Mouse (Mus musculus) liver, embryonic 12.5 days (tissue): ENCODE results near the gene Xdh. TPM values are rescaled to one million over a fixed set of nuclear protein-coding genes. Genes with fewer than 3 reads are reported as not detected.

Source experiments
- ATAC-seq: fragments of 200-750 bp; cut with Nextera tagmentation; 2 replicates; pipeline ENCODE4 v1.8.0; 2017; ENCODE audit warnings: moderate number of reproducible peaks, mild to moderate bottlenecking, moderate library complexity
- H3K27ac ChIP-seq: fragments of 300-500 bp; sonication (generic); 2 replicates; pipeline ENCODE4 v1.5.1; 2016; ENCODE audit warnings: mild to moderate bottlenecking
- H3K27me3 ChIP-seq: fragments of 300-500 bp; sonication (generic); replicated peaks from 2 replicates; pipeline ENCODE4 v1.6.1; 2016; ENCODE audit warnings: mild to moderate bottlenecking, moderate library complexity
- H3K36me3 ChIP-seq: fragments of 300-500 bp; sonication (generic); 2 replicates; pipeline ENCODE4 v1.6.1; 2016; ENCODE audit warnings: mild to moderate bottlenecking, moderate library complexity
- H3K4me1 ChIP-seq: fragments of 300-500 bp; sonication (generic); 2 replicates; pipeline ENCODE4 v1.6.1; 2016
- H3K4me2 ChIP-seq: fragments of 300-500 bp; sonication (generic); 2 replicates; pipeline ENCODE4 v1.6.1; 2016; ENCODE audit warnings: mild to moderate bottlenecking, moderate library complexity
- H3K4me3 ChIP-seq: fragments of 300-500 bp; sonication (generic); 2 replicates; pipeline ENCODE4 v1.5.1; 2016; ENCODE audit warnings: mild to moderate bottlenecking, moderate library complexity
- H3K9ac ChIP-seq: fragments of 300-500 bp; sonication (generic); 2 replicates; pipeline ENCODE4 v1.6.1; 2016; ENCODE audit warnings: mild to moderate bottlenecking, moderate library complexity
- H3K9me3 ChIP-seq: fragments of 300-500 bp; sonication (generic); replicated peaks from 2 replicates; pipeline ENCODE4 v1.6.1; 2016; ENCODE audit warnings: mild to moderate bottlenecking, moderate library complexity
- WGBS: fragments of 180-500 bp; shearing (Covaris S2); methylation state at CpG from one replicate; pipeline ENCODE4 v1.1.7; 2016; ENCODE audit not compliant: insufficient replicate concordance; 5-methylcytosine and 5-hydroxymethylcytosine counted together
- polyA plus RNA-seq: library from polyadenylated mRNA; unstranded; fragments of >200 nt; fragmentation: Nextera tagmentation; extraction: Ambion mirVana; gene quantifications from 2 replicates; pipeline ENCODE4 v1.2.1, GENCODE M21; 2016

Xdh gene
- polyA plus RNA-seq, 1 experiment from 2014 or later = 0.35 TPM

DNA sequence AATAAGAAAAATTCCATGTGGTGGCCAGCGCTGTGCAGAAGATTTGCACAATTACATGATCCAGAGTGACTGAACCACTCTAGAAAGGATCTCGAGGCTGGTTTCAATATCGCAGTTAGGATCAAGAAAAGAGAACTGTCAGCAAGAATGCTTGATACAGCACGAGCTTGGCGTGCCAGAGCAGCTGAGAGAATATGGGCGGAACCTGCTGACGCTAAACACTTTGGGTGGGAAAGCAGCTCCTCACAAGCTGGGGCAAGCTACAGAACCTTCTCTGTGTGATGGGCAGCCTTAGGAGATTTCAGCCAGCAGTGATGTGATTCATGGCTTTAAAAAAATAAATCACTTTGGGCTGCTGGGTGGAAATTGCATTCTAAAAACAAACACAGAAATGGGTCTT lies 12.9 kb downstream of the Xdh start:
- Histone ChIP-seq H3K36me3 (no peaks in the 10 kb centered on the region), H3K27me3 (no peaks in the 10 kb centered on the region), H3K4me1 (no peaks in the 10 kb centered on the region), H3K4me2 (no peak overlapping the region), H3K27ac (no peak overlapping the region), H3K9me3 (no peaks in the 10 kb centered on the region), H3K4me3 (no peak overlapping the region), H3K9ac (no peak overlapping the region)
- no peak for ATAC-seq
- 71% methylated on average over 7 of the region's 7 CpGs for WGBS

GRCm38 (mm10) chr17:73935163-73935562 lies 14.8 kb downstream of the Xdh start:
- no peaks in the 10 kb centered on the region for H3K36me3 ChIP-seq
- H3K4me2 ChIP-seq = no peak overlapping the region
- H3K4me3 ChIP-seq = no peak overlapping the region
- no peaks in the 10 kb centered on the region for H3K4me1 ChIP-seq
- H3K9ac ChIP-seq = no peak overlapping the region
- no peak for ATAC-seq
- 60% methylated on average over 4 of the region's 4 CpGs for WGBS
- no peaks in the 10 kb centered on the region for H3K27me3 ChIP-seq
- no peaks in the 10 kb centered on the region for H3K9me3 ChIP-seq
- no peak overlapping the region for H3K27ac ChIP-seq

DNA sequence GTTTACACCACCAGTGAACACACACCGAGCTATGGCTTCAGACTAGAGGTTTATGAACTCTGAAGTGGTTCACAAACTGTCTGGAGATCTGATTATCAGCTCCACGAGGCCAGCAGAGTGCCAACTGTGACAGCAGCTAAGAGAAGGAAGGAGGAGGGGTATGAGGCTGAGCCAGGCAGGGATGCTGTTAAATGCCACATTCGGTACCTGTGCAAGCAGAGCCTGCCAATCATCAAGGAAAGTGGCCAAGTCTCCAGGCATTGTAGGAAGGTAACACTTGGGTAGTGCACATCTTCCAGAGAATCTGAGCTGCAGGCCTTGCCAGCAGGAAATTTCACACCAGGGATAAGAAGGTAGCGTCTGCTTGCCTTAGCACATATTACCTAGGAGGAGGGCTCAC lies 15.7 kb downstream of the Xdh start:
- no peak overlapping the region for H3K4me2 ChIP-seq
- H3K27me3 ChIP-seq = no peaks in the 10 kb centered on the region
- H3K4me1 ChIP-seq = no peaks in the 10 kb centered on the region
- H3K9ac ChIP-seq = no peak overlapping the region
- no peak overlapping the region for H3K27ac ChIP-seq
- no peak overlapping the region for H3K4me3 ChIP-seq
- WGBS = 56% methylated on average over 4 of the region's 4 CpGs
- H3K9me3 ChIP-seq = no peaks in the 10 kb centered on the region
- H3K36me3 ChIP-seq = no peaks in the 10 kb centered on the region
- no peak for ATAC-seq

GRCm38 (mm10) chr17:73933616-73934015 lies 16.4 kb downstream of the Xdh start:
- 62% methylated on average over 4 of the region's 4 CpGs for WGBS
- no peak overlapping the region for H3K9ac ChIP-seq
- no peaks in the 10 kb centered on the region for H3K4me1 ChIP-seq
- no peak overlapping the region for H3K4me3 ChIP-seq
- no peak overlapping the region for H3K27ac ChIP-seq
- no peak overlapping the region for H3K4me2 ChIP-seq
- H3K36me3 ChIP-seq = no peaks in the 10 kb centered on the region
- no peaks in the 10 kb centered on the region for H3K9me3 ChIP-seq
- ATAC-seq = no peak
- H3K27me3 ChIP-seq = no peaks in the 10 kb centered on the region

DNA sequence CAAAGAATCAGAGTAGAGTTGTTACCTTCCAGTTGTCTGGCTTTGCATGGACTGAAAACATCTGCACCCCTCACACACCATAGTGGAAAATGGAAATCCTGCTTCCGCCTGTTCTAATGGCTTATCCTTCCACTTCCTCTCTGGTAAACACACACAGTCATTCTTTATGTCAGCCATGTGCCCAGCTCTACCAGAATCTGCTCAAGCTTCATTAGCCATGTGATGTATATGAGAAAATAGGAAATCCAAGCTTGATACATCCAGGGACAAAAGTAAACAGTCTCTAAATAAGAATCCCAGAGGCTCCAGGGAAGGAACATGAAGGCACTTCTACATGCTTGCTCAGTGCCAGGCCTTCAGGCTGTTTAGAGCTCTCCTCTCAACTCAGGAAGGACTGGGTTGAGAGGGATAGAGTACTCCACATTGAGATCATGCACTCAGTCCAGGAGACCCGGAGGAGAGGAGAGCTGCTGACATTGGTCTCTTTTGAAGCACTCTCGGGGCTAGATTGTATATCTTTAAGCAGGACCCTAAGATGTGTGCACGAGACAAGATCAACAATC lies 17.4 kb downstream of the Xdh start:
- no peak overlapping the region for H3K9ac ChIP-seq
- no peaks in the 10 kb centered on the region for H3K9me3 ChIP-seq
- H3K4me1 ChIP-seq = no peaks in the 10 kb centered on the region
- H3K36me3 ChIP-seq = no peaks in the 10 kb centered on the region
- H3K27ac ChIP-seq = no peak overlapping the region
- no peak overlapping the region for H3K4me3 ChIP-seq
- no peak for ATAC-seq
- H3K4me2 ChIP-seq = no peak overlapping the region
- H3K27me3 ChIP-seq = no peaks in the 10 kb centered on the region
- WGBS = 59% methylated on average over 4 of the region's 4 CpGs

GRCm38 (mm10) chr17:73919520-73919919 lies 30.5 kb downstream of the Xdh start:
- no peaks in the 10 kb centered on the region for H3K4me1 ChIP-seq
- H3K27me3 ChIP-seq = no peaks in the 10 kb centered on the region
- H3K36me3 ChIP-seq = no peaks in the 10 kb centered on the region
- H3K4me2 ChIP-seq = no peak overlapping the region
- no peak overlapping the region for H3K27ac ChIP-seq
- WGBS = 71% methylated on average over 8 of the region's 8 CpGs
- H3K4me3 ChIP-seq = no peak overlapping the region
- ATAC-seq = no peak
- no peak overlapping the region for H3K9ac ChIP-seq
- no peaks in the 10 kb centered on the region for H3K9me3 ChIP-seq

DNA sequence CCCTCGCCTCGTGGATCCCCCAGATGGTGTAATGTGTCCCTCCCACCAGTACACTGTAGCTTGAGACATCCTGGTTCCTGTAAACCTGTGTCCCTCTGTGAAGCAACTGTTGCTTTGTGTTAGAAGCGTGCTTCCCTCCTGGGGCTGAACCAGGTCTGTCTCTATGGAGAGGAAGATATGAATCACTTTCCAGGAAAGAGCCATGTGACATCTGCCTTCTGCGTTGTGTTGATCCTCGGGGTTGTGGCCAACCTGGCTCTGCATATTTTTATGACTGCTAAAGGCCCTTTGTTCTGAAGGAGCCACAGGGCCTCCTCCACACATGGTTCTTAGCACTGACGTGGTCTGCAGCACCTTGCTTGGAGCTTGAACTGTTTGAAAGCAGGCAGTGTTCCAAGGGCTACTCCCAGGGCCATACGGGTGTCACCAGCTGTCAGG lies 31.0 kb downstream of the Xdh start:
- 51% methylated on average over 7 of the region's 7 CpGs for WGBS
- Histone ChIP-seq H3K4me1 (no peaks in the 10 kb centered on the region), H3K9me3 (no peaks in the 10 kb centered on the region), H3K36me3 (no peaks in the 10 kb centered on the region), H3K4me3 (no peak overlapping the region), H3K4me2 (no peak overlapping the region), H3K9ac (no peak overlapping the region), H3K27me3 (no peaks in the 10 kb centered on the region), H3K27ac (no peak overlapping the region)
- no peak for ATAC-seq

DNA sequence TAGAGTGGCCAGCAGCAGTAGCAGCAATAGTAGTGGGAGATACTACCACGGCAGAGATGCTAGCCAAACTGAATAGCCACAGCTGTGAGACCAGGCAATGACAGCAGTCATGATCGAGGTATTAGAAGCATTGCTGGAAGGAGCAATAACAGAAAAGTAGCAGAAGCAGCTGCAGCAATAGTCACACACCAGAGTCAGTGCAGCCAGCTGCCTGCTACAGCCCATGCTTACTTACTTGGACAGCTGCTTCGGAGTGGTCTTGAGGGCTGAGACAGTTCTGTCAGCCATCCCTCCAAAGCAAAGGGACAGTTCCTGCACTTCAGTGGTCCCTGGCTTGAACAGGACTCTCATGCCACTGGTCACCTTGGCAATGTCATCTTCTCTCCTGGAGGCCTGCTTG lies 31.9 kb downstream of the Xdh start:
- Histone ChIP-seq H3K4me2 (no peak overlapping the region), H3K9me3 (no peaks in the 10 kb centered on the region), H3K4me1 (no peaks in the 10 kb centered on the region), H3K27ac (no peak overlapping the region), H3K4me3 (no peak overlapping the region), H3K36me3 (no peaks in the 10 kb centered on the region), H3K9ac (no peak overlapping the region), H3K27me3 (no peaks in the 10 kb centered on the region)
- WGBS = 72% methylated on average over 3 of the region's 3 CpGs
- ATAC-seq = no peak

- no peaks in the 10 kb centered on the region for H3K9me3 ChIP-seq
- ATAC-seq = no peak
- H3K4me3 ChIP-seq = no peak overlapping the region
- H3K27ac ChIP-seq = no peak overlapping the region
- WGBS = 69% methylated on average over 5 of the region's 5 CpGs
- H3K27me3 ChIP-seq = no peaks in the 10 kb centered on the region
- H3K4me2 ChIP-seq = no peak overlapping the region
- H3K36me3 ChIP-seq = no peaks in the 10 kb centered on the region
- H3K9ac ChIP-seq = no peak overlapping the region
- no peaks in the 10 kb centered on the region for H3K4me1 ChIP-seq
These were observed 32.3 kb downstream of the Xdh start for GRCm38 (mm10) chr17:73917713-73918112.

GRCm38 (mm10) chr17:73914730-73915129 lies 35.3 kb downstream of the Xdh start:
- no peaks in the 10 kb centered on the region for H3K9me3 ChIP-seq
- H3K9ac ChIP-seq = no peak overlapping the region
- no peak overlapping the region for H3K27ac ChIP-seq
- H3K4me3 ChIP-seq = no peak overlapping the region
- ATAC-seq = no peak
- no peak overlapping the region for H3K4me2 ChIP-seq
- no peaks in the 10 kb centered on the region for H3K4me1 ChIP-seq
- H3K27me3 ChIP-seq = no peaks in the 10 kb centered on the region
- H3K36me3 ChIP-seq = no peaks in the 10 kb centered on the region
- WGBS = 75% methylated on average over 4 of the region's 4 CpGs

DNA sequence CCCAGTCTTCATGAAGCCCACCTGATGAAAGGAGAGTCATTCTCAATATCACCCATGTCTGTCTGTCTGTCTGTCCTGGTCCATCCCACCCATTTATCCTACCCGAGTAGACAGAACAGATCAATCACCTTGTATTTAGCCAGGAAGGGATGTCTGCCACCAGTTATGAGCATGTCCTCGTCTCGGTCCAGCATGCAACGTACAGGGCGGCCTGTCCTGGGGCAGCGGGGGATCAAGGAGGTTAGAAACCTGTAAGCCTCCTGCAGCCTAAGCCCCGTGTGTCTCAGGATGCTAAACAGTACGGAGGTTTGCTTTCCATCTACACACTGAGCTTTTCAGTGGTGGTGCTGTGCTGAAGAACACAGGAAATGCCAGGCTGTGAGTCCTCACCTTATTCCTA lies 43.9 kb downstream of the Xdh start:
- Histone ChIP-seq H3K4me2 (no peak overlapping the region), H3K27ac (no peak overlapping the region), H3K9me3 (no peaks in the 10 kb centered on the region), H3K9ac (no peak overlapping the region), H3K27me3 (no peaks in the 10 kb centered on the region), H3K4me1 (no peaks in the 10 kb centered on the region), H3K4me3 (no peak overlapping the region), H3K36me3 (no peaks in the 10 kb centered on the region)
- ATAC-seq = no peak
- WGBS = 72% methylated on average over 8 of the region's 8 CpGs

GRCm38 (mm10) chr17:73905043-73905750 lies 44.8 kb downstream of the Xdh start:
- Histone ChIP-seq H3K36me3 (no peaks in the 10 kb centered on the region), H3K9ac (no peak overlapping the region), H3K27ac (no peak overlapping the region), H3K4me3 (no peak overlapping the region), H3K27me3 (no peaks in the 10 kb centered on the region), H3K9me3 (no peaks in the 10 kb centered on the region), H3K4me2 (no peak overlapping the region), H3K4me1 (no peaks in the 10 kb centered on the region)
- ATAC-seq = no peak
- 56% methylated on average over 7 of the region's 7 CpGs for WGBS

- ATAC-seq = no peak
- Histone ChIP-seq H3K9me3 (no peaks in the 10 kb centered on the region), H3K9ac (no peak overlapping the region)
These were observed 46.9 kb downstream of the Xdh start for GRCm38 (mm10) chr17:73903121-73903520.

More at GRCm38 (mm10) chr17:73903121-73903520, 46.9 kb downstream of the Xdh start:
- 77% methylated on average over 1 of the region's 1 CpGs for WGBS
- Histone ChIP-seq H3K27ac (no peak overlapping the region), H3K36me3 (no peaks in the 10 kb centered on the region), H3K4me3 (no peak overlapping the region), H3K27me3 (no peaks in the 10 kb centered on the region), H3K4me2 (no peak overlapping the region), H3K4me1 (no peaks in the 10 kb centered on the region)
